ENCODE assay signal across 9 mouse cellular contexts in the genomic region with DNA sequence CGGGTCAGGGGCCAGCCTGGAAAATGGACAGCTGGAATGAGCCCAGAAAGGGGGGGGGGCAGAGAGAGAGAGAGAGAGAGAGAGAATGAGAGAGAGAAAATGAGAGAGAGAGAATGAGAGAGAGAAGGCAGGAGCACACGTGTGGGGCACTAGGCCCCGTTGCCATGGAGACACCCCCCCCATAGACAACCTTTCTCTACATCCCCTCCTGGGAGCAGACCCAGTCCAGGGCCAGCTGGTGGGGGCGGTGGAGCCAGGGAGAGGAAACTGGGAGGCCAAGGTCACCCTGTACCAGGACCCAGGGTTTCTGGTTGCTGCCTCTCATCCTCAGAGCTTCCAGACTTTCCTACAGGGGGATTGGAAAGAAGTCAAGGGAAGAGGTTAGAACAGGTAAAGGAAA. TPM values are rescaled to one million over a fixed set of nuclear protein-coding genes. Genes with fewer than 3 reads are reported as not detected.
DNase-seq lines count a peak whose midpoint lies in the region; ATAC-seq lines count a peak whose summit lies in the region.
"Had no signal": no experiment of that assay in that cellular context is flagged by ENCODE, and none has a peak within 500 bp of the region (broad histone marks: within the 10 kb centered on the region; RNA-seq: fewer than 3 reads in every experiment).

No protein-coding gene starts in this region.

- no peak overlapping the region for H3K4me3 ChIP-seq in kidney, embryonic 15.5 days (replicated peaks)
- peak overlapping the region; percentile 56 for H3K4me3 ChIP-seq in forebrain, embryonic 10.5 days
- peak overlapping the region; percentile 58 for H3K4me3 ChIP-seq in midbrain, embryonic 10.5 days

- no peak overlapping the region for H3K27ac ChIP-seq in kidney, embryonic 15.5 days
- H3K27ac ChIP-seq in forebrain, embryonic 10.5 days: peak overlapping the region; percentile 85
- H3K27ac ChIP-seq in midbrain, embryonic 10.5 days (replicated peaks): 0 out of 2 replicates have a peak overlapping the region, but pooled peaks have one; percentile 85

- H3K4me2 ChIP-seq in kidney, embryonic 15.5 days: peak overlapping the region; percentile 56

- ATAC-seq in kidney, embryonic 15.5 days (replicated peaks; ENCODE audit: low FRiP score): no peak

- 25% methylated on average over 4 of the region's 4 CpGs for WGBS in kidney, embryonic 15.5 days
- WGBS in forebrain, embryonic 10.5 days: 16% methylated on average over 4 of the region's 4 CpGs
- 13% methylated on average over 4 of the region's 4 CpGs for WGBS in midbrain, embryonic 10.5 days

- H3K9me3 ChIP-seq in kidney, embryonic 15.5 days (replicated peaks): no peaks in the 10 kb centered on the region
- peaks cover 6% of the 10 kb centered on the region; the same call in 1 of the 2 replicates for H3K9me3 ChIP-seq in forebrain, embryonic 10.5 days
- no peaks in the 10 kb centered on the region for H3K9me3 ChIP-seq in midbrain, embryonic 10.5 days (replicated peaks)

- no peaks in the 10 kb centered on the region for H3K36me3 ChIP-seq in kidney, embryonic 15.5 days
- H3K36me3 ChIP-seq in forebrain, embryonic 10.5 days (replicated peaks): peaks cover 21% of the 10 kb centered on the region
- H3K36me3 ChIP-seq in midbrain, embryonic 10.5 days: peaks cover 16% of the 10 kb centered on the region

- H3K9ac ChIP-seq in kidney, embryonic 15.5 days: no peak overlapping the region

- no peaks in the 10 kb centered on the region for H3K27me3 ChIP-seq in kidney, embryonic 15.5 days
- no peaks in the 10 kb centered on the region for H3K27me3 ChIP-seq in forebrain, embryonic 10.5 days (ENCODE audit: poor library complexity, severe bottlenecking)
- H3K27me3 ChIP-seq in midbrain, embryonic 10.5 days (ENCODE audit: low read depth, poor library complexity, severe bottlenecking): no peaks in the 10 kb centered on the region

- no peak for DNase-seq in kidney, postnatal 4 days
- peak; percentile 64 for DNase-seq in brain, adult 2 months (ENCODE audit: low read depth, low spot score)
- peak; percentile 28 for DNase-seq in forebrain, embryonic 10.5 days (ENCODE audit: extremely low spot score, low spot score)
- peak; percentile 39 for DNase-seq in midbrain, embryonic 10.5 days (ENCODE audit: low spot score)
- DNase-seq in heart, adult 18-20 months: no peak
- no peak for DNase-seq in Muller cell, postnatal 12 days (ENCODE audit: inconsistent ontology term)
- DNase-seq in urinary bladder, postnatal 4 days (ENCODE audit: low spot score in 2 of 2): no peak

- H3K4me1 ChIP-seq in kidney, embryonic 15.5 days: peaks cover 17% of the 10 kb centered on the region
- peaks cover 48% of the 10 kb centered on the region for H3K4me1 ChIP-seq in forebrain, embryonic 10.5 days
- peaks cover 43% of the 10 kb centered on the region for H3K4me1 ChIP-seq in midbrain, embryonic 10.5 days

RNA-seq across cellular contexts. Expression of a gene that starts 1.3 kb away (rescaled TPM):
- polyA plus RNA-seq in kidney, embryonic 15.5 days (2015; fragmentation: Nextera tagmentation; extraction: Ambion mirVana): 1.9 and 2.3 TPM in 2 replicates
- 6.7 and 7.1 TPM in 2 replicates for polyA plus RNA-seq in forebrain, embryonic 10.5 days (2016; fragmentation: Nextera tagmentation; extraction: Ambion mirVana)
- 5.1 and 8.3 TPM in 2 replicates for polyA plus RNA-seq in midbrain, embryonic 10.5 days (2016; fragmentation: Nextera tagmentation; extraction: Ambion mirVana)
- total RNA-seq in heart, adult 18-20 months (2021): not detected

RNA-seq across cellular contexts. Expression of a gene that starts 32.2 kb away (rescaled TPM):
- polyA plus RNA-seq in kidney, embryonic 15.5 days (2015; fragmentation: Nextera tagmentation; extraction: Ambion mirVana): 0.62 and 1.5 TPM in 2 replicates
- polyA plus RNA-seq in forebrain, embryonic 10.5 days (2016; fragmentation: Nextera tagmentation; extraction: Ambion mirVana): 0.22 and 0.27 TPM in 2 replicates
- polyA plus RNA-seq in midbrain, embryonic 10.5 days (2016; fragmentation: Nextera tagmentation; extraction: Ambion mirVana): not detected in 2 replicates
- 1 to 10 TPM; 1.5 to 2.0 TPM for total RNA-seq in heart, adult 18-20 months (2021)
- total RNA-seq: MEL had no signal

RNA-seq across cellular contexts. Expression of a gene that starts 59.1 kb away (rescaled TPM):
- 0.90 and 1.00 TPM in 2 replicates for polyA plus RNA-seq in kidney, embryonic 15.5 days (2015; fragmentation: Nextera tagmentation; extraction: Ambion mirVana)
- polyA plus RNA-seq in forebrain, embryonic 10.5 days (2016; fragmentation: Nextera tagmentation; extraction: Ambion mirVana): 1.7 and 2.2 TPM in 2 replicates
- 1.7 and 2.7 TPM in 2 replicates for polyA plus RNA-seq in midbrain, embryonic 10.5 days (2016; fragmentation: Nextera tagmentation; extraction: Ambion mirVana)
- total RNA-seq in heart, adult 18-20 months (2021): 1 to 10 TPM; 3.7 to 4.6 TPM

Comparison
In these comparisons a context has a peak if more than half of its experiments do, and no peak if none do; other contexts are left out.
1. DNase-seq: peak in brain, adult 2 months (single experiment), forebrain, embryonic 10.5 days (single experiment) and midbrain, embryonic 10.5 days (single experiment); none in kidney, postnatal 4 days (0 of 2), heart, adult 18-20 months (0 of 2), Muller cell, postnatal 12 days (single experiment) and urinary bladder, postnatal 4 days (0 of 2).